Mouse (Mus musculus) brown adipose tissue, adult 24 weeks (tissue): Measurements from ENCODE around the gene Slc6a19. TPM values are rescaled to one million over a fixed set of nuclear protein-coding genes. Genes with fewer than 3 reads are reported as not detected.
A peak's percentile ranks its signal among the peaks of the same experiment; 100 is the strongest.

Source experiments
- H3K27ac ChIP-seq: fragments of 200-500 bp; replicated peaks from 2 replicates; pipeline ENCODE4 v1.5.1; 2012; ENCODE audit warnings: low read depth, mild to moderate bottlenecking, low read length
- H3K4me1 ChIP-seq: fragments of 200-500 bp; 2 replicates; pipeline ENCODE4 v1.6.1; 2012; ENCODE audit warnings: low read length, mixed read lengths; ENCODE audit not compliant: control insufficient read depth, insufficient read depth, insufficient read length
- H3K4me3 ChIP-seq: fragments of 200-500 bp; 2 replicates; pipeline ENCODE4 v1.5.1; 2012; ENCODE audit warnings: low read depth, mild to moderate bottlenecking, low read length, moderate library complexity; ENCODE audit not compliant: insufficient read depth
- polyA plus RNA-seq: library from polyadenylated mRNA; stranded (reverse); fragments of >200 nt; gene quantifications from 2 replicates; pipeline ENCODE4 v1.2.4, GENCODE M21; 2012; ENCODE audit not compliant: missing spikeins, insufficient read depth, insufficient read length

Slc6a19 gene
- polyA plus RNA-seq, 1 experiment, result 2.1 TPM

- 0 out of 2 replicates have a peak, but pooled peaks cover 2% of the 10 kb centered on the region for H3K4me1 ChIP-seq
- no peak overlapping the region for H3K27ac ChIP-seq
- H3K4me3 ChIP-seq, result no peak overlapping the region
Measured at GRCm38 (mm10) chr13:73699714-73700113, 5.0 kb downstream of the Slc6a19 start.

GRCm38 (mm10) chr13:73696529-73696928 lies 8.1 kb downstream of the Slc6a19 start:
- Histone ChIP-seq H3K4me1 (0 out of 2 replicates have a peak, but pooled peaks cover 2% of the 10 kb centered on the region), H3K4me3 (no peak overlapping the region), H3K27ac (no peak overlapping the region)

GRCm38 (mm10) chr13:73694972-73695371 lies 9.7 kb downstream of the Slc6a19 start:
- H3K27ac ChIP-seq, result no peak overlapping the region
- no peak overlapping the region for H3K4me3 ChIP-seq
- H3K4me1 ChIP-seq, result no peaks in the 10 kb centered on the region

GRCm38 (mm10) chr13:73693333-73693732 lies 11.3 kb downstream of the Slc6a19 start:
- no peak overlapping the region for H3K27ac ChIP-seq
- no peaks in the 10 kb centered on the region for H3K4me1 ChIP-seq
- no peak overlapping the region for H3K4me3 ChIP-seq

GRCm38 (mm10) chr13:73692249-73692868 lies 12.3 kb downstream of the Slc6a19 start:
- no peak overlapping the region for H3K27ac ChIP-seq
- no peak overlapping the region for H3K4me3 ChIP-seq
- H3K4me1 ChIP-seq, result no peaks in the 10 kb centered on the region

GRCm38 (mm10) chr13:73688934-73689333 lies 15.7 kb downstream of the Slc6a19 start:
- Histone ChIP-seq H3K27ac (no peak overlapping the region), H3K4me3 (no peak overlapping the region), H3K4me1 (peaks cover 3% of the 10 kb centered on the region; the same call in 1 of the 2 replicates)

GRCm38 (mm10) chr13:73687601-73688000 lies 17.1 kb downstream of the Slc6a19 start:
- H3K4me1 ChIP-seq, result peaks cover 6% of the 10 kb centered on the region; the same call in 1 of the 2 replicates

GRCm38 (mm10) chr13:73685502-73685901 lies 19.2 kb downstream of the Slc6a19 start:
- Histone ChIP-seq H3K4me3 (no peak overlapping the region), H3K4me1 (peaks cover 6% of the 10 kb centered on the region; the same call in 1 of the 2 replicates), H3K27ac (no peak overlapping the region)

More at GRCm38 (mm10) chr13:73687601-73688000, 17.1 kb downstream of the Slc6a19 start:
- no peak overlapping the region for H3K27ac ChIP-seq
- H3K4me3 ChIP-seq, result no peak overlapping the region

GRCm38 (mm10) chr13:73684412-73684811 lies 20.3 kb downstream of the Slc6a19 start:
- H3K4me3 ChIP-seq, result no peak overlapping the region
- H3K27ac ChIP-seq, result peak overlapping the region; percentile 99
- peaks cover 6% of the 10 kb centered on the region; the same call in 1 of the 2 replicates for H3K4me1 ChIP-seq

- H3K4me1 ChIP-seq, result peaks cover 6% of the 10 kb centered on the region; the same call in 1 of the 2 replicates
- H3K4me3 ChIP-seq, result no peak overlapping the region
- H3K27ac ChIP-seq, result peak overlapping the region; percentile 99
Measured at GRCm38 (mm10) chr13:73683682-73684081, 21.0 kb downstream of the Slc6a19 start.

GRCm38 (mm10) chr13:73682226-73682625 lies 22.4 kb downstream of the Slc6a19 start:
- Histone ChIP-seq H3K27ac (no peak overlapping the region), H3K4me3 (no peak overlapping the region), H3K4me1 (peaks cover 6% of the 10 kb centered on the region; the same call in 1 of the 2 replicates)

- Histone ChIP-seq H3K4me1 (peaks cover 6% of the 10 kb centered on the region; the same call in 1 of the 2 replicates), H3K27ac (no peak overlapping the region), H3K4me3 (no peak overlapping the region)
Measured at GRCm38 (mm10) chr13:73680394-73680793, 24.3 kb downstream of the Slc6a19 start.

- Histone ChIP-seq H3K4me3 (no peak overlapping the region), H3K27ac (no peak overlapping the region), H3K4me1 (peaks cover 6% of the 10 kb centered on the region; the same call in 1 of the 2 replicates)
Measured at GRCm38 (mm10) chr13:73679311-73679710, 25.4 kb downstream of the Slc6a19 start.

GRCm38 (mm10) chr13:73677853-73678252 lies 26.8 kb downstream of the Slc6a19 start, which contains the start of gene Slc6a18:
Gene Slc6a18, minus strand, starts transcription at chr13:73678023.
- H3K4me1 ChIP-seq, result peaks cover under 1% of the 10 kb centered on the region; the same call in 1 of the 2 replicates
- H3K27ac ChIP-seq, result no peak within 1 kb of the TSS
- H3K4me3 ChIP-seq, result no peak within 1 kb of the TSS

- H3K4me3 ChIP-seq, result no peak overlapping the region
- no peak overlapping the region for H3K27ac ChIP-seq
- no peaks in the 10 kb centered on the region for H3K4me1 ChIP-seq
Measured at GRCm38 (mm10) chr13:73675161-73675560, 29.5 kb downstream of the Slc6a19 start.

- Histone ChIP-seq H3K4me3 (no peak overlapping the region), H3K4me1 (no peaks in the 10 kb centered on the region), H3K27ac (no peak overlapping the region)
Measured at GRCm38 (mm10) chr13:73660163-73660695, 44.4 kb downstream of the Slc6a19 start.
